ENCODE assay signal across 24 mouse cellular contexts in genomic region chr12:99622238-99622637, GRCm38 (mm10). TPM values are rescaled to one million over a fixed set of nuclear protein-coding genes. Genes with fewer than 3 reads are reported as not detected.
A peak's percentile ranks its signal among the peaks of the same experiment; 100 is the strongest.
DNase-seq lines count a peak whose midpoint lies in the region; ATAC-seq and TF ChIP-seq lines count a peak whose summit lies in the region.
"Had no signal": no experiment of that assay in that cellular context is flagged by ENCODE, and none has a peak within 500 bp of the region (broad histone marks: within the 10 kb centered on the region; RNA-seq: fewer than 3 reads in every experiment).

No protein-coding gene starts in this region.

- no peak for TF ChIP-seq CTCF in MEL (IDR thresholded peaks at IDR 0.05 in 2 of 3, conservative IDR thresholded peaks at IDR 0.05 in 1 of 3; ENCODE audit: control insufficient read depth in 1 of 3, insufficient read depth in 1 of 3, low read depth in 2 of 3, low read length in 3 of 3, poor library complexity in 1 of 3, severe bottlenecking in 1 of 3)

- no peak overlapping the region for H3K4me2 ChIP-seq in hindbrain, embryonic 12.5 days (replicated peaks)

- ATAC-seq in common myeloid progenitor, adult 5-6 weeks (replicated peaks; ENCODE audit: low read depth, poor library complexity, severe bottlenecking), result 0 out of 2 replicates have a peak, but pooled peaks have one; percentile 50
- ATAC-seq in hindbrain, embryonic 12.5 days (ENCODE audit: low FRiP score), result no peak
- ATAC-seq: activated CD4-positive, CD25-positive, alpha-beta regulatory T cell, adult 4 months; CD4-positive, CD25-positive, alpha-beta regulatory T cell, adult 4 months; Patski had no signal

- peaks cover 0 to 5% of the 10 kb centered on the region in 2 experiments; a peak in 2 of 4 replicates for H3K36me3 ChIP-seq in MEL (ENCODE audit: control insufficient read depth in 1 of 2, insufficient read depth in 2 of 2, low read length in 2 of 2)
- no peaks in the 10 kb centered on the region for H3K36me3 ChIP-seq in hindbrain, embryonic 12.5 days
- H3K36me3 ChIP-seq: G1E had no signal

- H3K4me3 ChIP-seq in MEL (ENCODE audit: control insufficient read depth in 1 of 2, insufficient read depth in 1 of 2, low read depth in 2 of 2, low read length in 2 of 2), result no peak overlapping the region
- H3K4me3 ChIP-seq in hindbrain, embryonic 12.5 days, result no peak overlapping the region

- intact Hi-C loops in heart, postnatal 14 days (cut with DNase I), result loop anchor here (10.0 kb wide), 1 partner anchor 57 kb away; the partner anchor contains the start of gene Foxn3

- H3K79me2 ChIP-seq in MEL (ENCODE audit: control insufficient read depth, insufficient read depth, low read length, poor library complexity), result no peaks in the 10 kb centered on the region

- H3K27me3 ChIP-seq in MEL (ENCODE audit: control insufficient read depth in 1 of 2, insufficient read depth in 2 of 2, low read length in 2 of 2), result no peaks in the 10 kb centered on the region
- no peaks in the 10 kb centered on the region for H3K27me3 ChIP-seq in hindbrain, embryonic 12.5 days
- H3K27me3 ChIP-seq: CH12.LX had no signal

- H3K9me3 ChIP-seq in MEL (replicated peaks; ENCODE audit: insufficient read depth, low read length), result no peaks in the 10 kb centered on the region
- no peaks in the 10 kb centered on the region for H3K9me3 ChIP-seq in hindbrain, embryonic 12.5 days (replicated peaks)

- DNase-seq in heart, adult 11 months, result peak; percentile 39
- no peak for DNase-seq in heart, postnatal 14 days
- DNase-seq in 416B (ENCODE audit: low read depth) (peak; percentile 59), MEL (ENCODE audit: low read depth, low spot score) (no peak)
- DNase-seq in lung, postnatal 14 days, result no peak
- no peak for DNase-seq in left cerebral cortex, adult 18-20 months (ENCODE audit: low spot score in 2 of 2)
- DNase-seq: adrenal gland, adult 2 months; adrenal gland, adult 8-10 months; adrenal gland, postnatal 10 days; adrenal gland, postnatal 14 days; adrenal gland, postnatal 25 days; adrenal gland, postnatal 36 days; B cell, adult 2 months; cerebellum, adult 11 months; cerebellum, adult 11-12 months; cerebellum, adult 18-20 months; cerebellum, adult 2 months had no signal

- TF ChIP-seq RAD21 in MEL (IDR thresholded peaks at IDR 0.05; ENCODE audit: low read depth, low read length), result no peak

- H3K27ac ChIP-seq in MEL (ENCODE audit: control insufficient read depth, low read depth, low read length), result no peak overlapping the region
- no peak overlapping the region for H3K27ac ChIP-seq in hindbrain, embryonic 12.5 days

- no peak for TF ChIP-seq POLR2A in MEL (IDR thresholded peaks at IDR 0.05; ENCODE audit: control insufficient read depth in 1 of 2, insufficient read depth in 1 of 2, low read depth in 1 of 2, low read length in 2 of 2, poor library complexity in 1 of 2)

- WGBS in hindbrain, embryonic 12.5 days, result 84% methylated on average over 2 of the region's 2 CpGs

- TF ChIP-seq EP300 in MEL (IDR thresholded peaks at IDR 0.05; ENCODE audit: low read depth in 1 of 2, low read length in 2 of 2), result 0 out of 4 replicates have a peak, but pooled peaks of 1 of the 2 experiments have one; percentile 5

- H3K4me1 ChIP-seq in MEL (ENCODE audit: control insufficient read depth in 1 of 2, insufficient read depth in 2 of 2, low read length in 2 of 2), result peaks cover 2 to 3% of the 10 kb centered on the region in 2 experiments; a peak in 3 of 4 replicates
- H3K4me1 ChIP-seq in hindbrain, embryonic 12.5 days, result no peaks in the 10 kb centered on the region

- H3K9ac ChIP-seq in MEL (ENCODE audit: control insufficient read depth, low read depth, low read length, poor library complexity, severe bottlenecking), result no peak overlapping the region
- H3K9ac ChIP-seq in hindbrain, embryonic 12.5 days, result no peak overlapping the region

TF ChIP-seq in MEL, 35 proteins besides CTCF, POLR2A, EP300 and RAD21:
- TF ChIP-seq RCOR1 (IDR thresholded peaks at IDR 0.05; ENCODE audit: low read depth, low read length) (peak; percentile 52; the same call in 1 of the 2 replicates), SMC3 (IDR thresholded peaks at IDR 0.05; ENCODE audit: low read depth, low read length) (no peak), CHD2 (IDR thresholded peaks at IDR 0.05; ENCODE audit: low read length) (no peak)

RNA-seq across cellular contexts. Expression of gene Foxn3, which starts 58.9 kb away (rescaled TPM):
- total RNA-seq in heart, postnatal 14 days (2021), result 100 to 1,000 TPM; 126 to 142 TPM
- total RNA-seq in MEL (2012; rRNA removed), result 22.8 and 23.1 TPM in 2 replicates
- 10 to 100 TPM in 1 of 2 experiments, not detected in 1; 15.5 TPM for polyA plus RNA-seq in MEL (2012; ENCODE audit: insufficient read depth in 1 of 2, insufficient read length in 2 of 2, low read depth in 1 of 2, low replicate concordance in 2 of 2, missing spikeins in 1 of 2)
- 28.7 and 41.7 TPM in 2 replicates for total RNA-seq in common myeloid progenitor, adult 5-6 weeks (2017)
- 90.2 and 93.9 TPM in 2 replicates for polyA plus RNA-seq in hindbrain, embryonic 12.5 days (2016; fragmentation: Nextera tagmentation; extraction: Ambion mirVana)
- total RNA-seq in left cerebral cortex, adult 18-20 months (2021), result 10 to 100 TPM; 47.3 to 50.9 TPM

Comparison
In these comparisons a context has a peak if more than half of its experiments do, and no peak if none do; other contexts are left out.
1. DNase-seq: peak in heart, adult 11 months (single experiment) and 416B (single experiment); none in heart, postnatal 14 days (0 of 2), MEL (single experiment), lung, postnatal 14 days (single experiment) and left cerebral cortex, adult 18-20 months (0 of 2).